Comparison of ENCODE assay signal across 16 mouse cellular contexts in genomic region chr7:84596002-84596401, GRCm38 (mm10). TPM values are rescaled to one million over a fixed set of nuclear protein-coding genes. Genes with fewer than 3 reads are reported as not detected.
"Had no signal": no experiment of that assay in that cellular context is flagged by ENCODE, and none has a peak within 500 bp of the region (broad histone marks: within the 10 kb centered on the region; RNA-seq: fewer than 3 reads in every experiment).

No protein-coding gene starts in this region.

- H3K36me3 ChIP-seq: midbrain, embryonic 10.5 days; midbrain, embryonic 12.5 days; neural tube, embryonic 12.5 days; stomach, embryonic 15.5 days had no signal

- H3K27me3 ChIP-seq: midbrain, embryonic 12.5 days; neural tube, embryonic 12.5 days; stomach, embryonic 15.5 days had no signal

- H3K4me2 ChIP-seq: lung, embryonic 14.5 days; midbrain, embryonic 12.5 days; neural tube, embryonic 12.5 days; stomach, embryonic 15.5 days had no signal

- H3K9ac ChIP-seq: lung, embryonic 14.5 days; midbrain, embryonic 12.5 days; neural tube, embryonic 12.5 days; stomach, embryonic 15.5 days had no signal

- H3K27ac ChIP-seq: midbrain, embryonic 10.5 days; midbrain, embryonic 12.5 days; neural tube, embryonic 12.5 days; stomach, embryonic 15.5 days; stomach, postnatal 0 days had no signal

- H3K4me3 ChIP-seq: midbrain, embryonic 10.5 days; midbrain, embryonic 12.5 days; neural tube, embryonic 12.5 days; stomach, embryonic 15.5 days had no signal

- H3K4me1 ChIP-seq: midbrain, embryonic 10.5 days; midbrain, embryonic 12.5 days; neural tube, embryonic 12.5 days had no signal

- H3K9me3 ChIP-seq: midbrain, embryonic 10.5 days; midbrain, embryonic 12.5 days; neural tube, embryonic 12.5 days; stomach, embryonic 15.5 days had no signal

- ATAC-seq: midbrain, embryonic 16.5 days had no signal

- DNase-seq: lung, adult 18-20 months; lung, embryonic 14.5 days; lung, postnatal 10 days; lung, postnatal 4 days; midbrain, embryonic 14.5 days; right cerebral cortex, postnatal 14 days; thymus, adult 2 months; thymus, postnatal 25 days; thymus, postnatal 4 days had no signal

RNA-seq across cellular contexts. Expression of gene Fah, which starts 10.5 kb away (rescaled TPM):
- total RNA-seq: megakaryocyte, adult 5-6 weeks had no signal
